Mouse (Mus musculus) embryonic facial prominence, embryonic 12.5 days (tissue): ENCODE data around the gene Polr3b. TPM values are rescaled to one million over a fixed set of nuclear protein-coding genes. Genes with fewer than 3 reads are reported as not detected.

Experiments used
- ATAC-seq: fragments of 200-750 bp; cut with Nextera tagmentation; 2 replicates; pipeline ENCODE4 v1.8.0; 2017; ENCODE audit not compliant: insufficient number of reproducible peaks, insufficient read depth, low FRiP score, low TSS enrichment
- H3K27ac ChIP-seq: fragments of 300-500 bp; sonication (generic); 2 replicates; pipeline ENCODE4 v1.5.1; 2016; ENCODE audit warnings: mild to moderate bottlenecking
- H3K27me3 ChIP-seq: fragments of 300-500 bp; sonication (generic); 2 replicates; pipeline ENCODE4 v1.6.1; 2016; ENCODE audit warnings: mild to moderate bottlenecking, moderate library complexity
- H3K36me3 ChIP-seq: fragments of 300-500 bp; sonication (generic); 2 replicates; pipeline ENCODE4 v1.6.1; 2016; ENCODE audit warnings: mild to moderate bottlenecking
- H3K4me1 ChIP-seq: fragments of 300-500 bp; sonication (generic); 2 replicates; pipeline ENCODE4 v1.6.1; 2016
- H3K4me2 ChIP-seq: fragments of 300-500 bp; sonication (generic); replicated peaks from 2 replicates; pipeline ENCODE4 v1.6.1; 2016; ENCODE audit warnings: mild to moderate bottlenecking, moderate library complexity
- H3K4me3 ChIP-seq: fragments of 300-500 bp; sonication (generic); 2 replicates; pipeline ENCODE4 v1.5.1; 2016; ENCODE audit warnings: mild to moderate bottlenecking
- H3K9ac ChIP-seq: fragments of 300-500 bp; sonication (generic); 2 replicates; pipeline ENCODE4 v1.6.1; 2016; ENCODE audit warnings: mild to moderate bottlenecking, moderate library complexity
- H3K9me3 ChIP-seq: fragments of 300-500 bp; sonication (generic); 2 replicates; pipeline ENCODE4 v1.6.1; 2016; ENCODE audit warnings: mild to moderate bottlenecking, moderate library complexity
- WGBS: fragments of 180-500 bp; shearing (Covaris S2); methylation state at CpG from one replicate; pipeline ENCODE4 v1.1.7; 2016; 5-methylcytosine and 5-hydroxymethylcytosine counted together
- polyA plus RNA-seq: library from polyadenylated mRNA; unstranded; fragments of >200 nt; fragmentation: Nextera tagmentation; extraction: Ambion mirVana; gene quantifications from 2 replicates; pipeline ENCODE4 v1.2.1, GENCODE M21; 2016

Gene Polr3b
- polyA plus RNA-seq, 1 experiment from 2014 or later: 19.6 TPM

DNA sequence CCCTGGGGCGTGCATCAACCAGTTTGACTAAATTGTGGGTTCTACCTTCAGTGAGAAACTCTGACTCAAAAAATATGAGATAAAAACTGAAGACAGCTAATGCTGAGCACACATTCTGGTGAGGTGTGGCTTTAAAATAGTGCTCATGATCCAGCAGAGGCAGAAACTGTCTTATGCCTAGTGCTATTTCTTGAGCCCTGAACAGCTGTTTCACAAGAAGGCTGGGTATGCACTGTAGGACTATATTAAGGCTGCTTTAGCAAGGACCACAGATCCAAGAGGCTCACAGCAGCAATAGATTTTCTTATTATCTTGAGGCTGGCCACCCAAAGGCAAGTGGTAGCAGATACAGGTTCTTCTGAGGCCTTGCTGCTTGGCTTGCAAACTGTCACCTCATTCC, 80.0 kb downstream of the Polr3b start:
- H3K27ac ChIP-seq: no peak overlapping the region
- no peak overlapping the region for H3K4me3 ChIP-seq
- no peaks in the 10 kb centered on the region for H3K27me3 ChIP-seq
- H3K9ac ChIP-seq: no peak overlapping the region
- H3K36me3 ChIP-seq: peaks cover 33% of the 10 kb centered on the region
- 93% methylated on average over 1 of the region's 1 CpGs for WGBS
- no peaks in the 10 kb centered on the region for H3K9me3 ChIP-seq
- ATAC-seq: no peak
- no peak overlapping the region for H3K4me2 ChIP-seq
- 0 out of 2 replicates have a peak, but pooled peaks cover under 1% of the 10 kb centered on the region for H3K4me1 ChIP-seq

GRCm38 (mm10) chr10:84704594-84704993, 82.5 kb downstream of the Polr3b start:
- Histone ChIP-seq H3K9ac (no peak overlapping the region), H3K36me3 (peaks cover 26% of the 10 kb centered on the region), H3K4me1 (0 out of 2 replicates have a peak, but pooled peaks cover 2% of the 10 kb centered on the region), H3K4me2 (no peak overlapping the region), H3K27me3 (no peaks in the 10 kb centered on the region), H3K27ac (no peak overlapping the region), H3K4me3 (no peak overlapping the region), H3K9me3 (no peaks in the 10 kb centered on the region)
- ATAC-seq: no peak
- WGBS: 94% methylated on average over 1 of the region's 1 CpGs

DNA sequence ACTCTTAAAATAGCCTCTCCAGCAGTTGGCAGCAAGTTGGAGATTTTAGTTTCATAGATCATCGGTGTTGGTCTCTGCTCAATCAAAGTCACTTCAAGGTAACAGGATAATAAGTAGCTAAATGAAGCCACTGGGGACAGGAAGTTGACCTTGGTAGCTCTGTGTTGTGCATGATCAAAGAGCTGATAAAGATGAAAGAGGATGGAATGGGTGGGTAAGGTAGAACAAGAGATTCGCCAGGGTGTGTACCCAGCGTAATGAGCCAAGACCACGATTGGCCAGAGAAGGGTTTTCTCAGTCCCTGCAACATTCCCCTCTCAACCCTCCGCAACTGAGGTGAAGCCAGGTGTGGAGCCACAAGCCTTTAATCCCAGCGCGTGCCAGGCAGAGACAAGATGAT, 83.1 kb downstream of the Polr3b start:
- Histone ChIP-seq H3K9ac (no peak overlapping the region), H3K27ac (no peak overlapping the region), H3K9me3 (no peaks in the 10 kb centered on the region), H3K36me3 (peaks cover 21% of the 10 kb centered on the region), H3K27me3 (no peaks in the 10 kb centered on the region), H3K4me3 (no peak overlapping the region), H3K4me1 (0 out of 2 replicates have a peak, but pooled peaks cover 2% of the 10 kb centered on the region), H3K4me2 (no peak overlapping the region)
- ATAC-seq: no peak
- 90% methylated on average over 7 of the region's 7 CpGs for WGBS

- ATAC-seq: no peak
- no peak overlapping the region for H3K9ac ChIP-seq
- H3K9me3 ChIP-seq: no peaks in the 10 kb centered on the region
- H3K4me1 ChIP-seq: peaks cover 8% of the 10 kb centered on the region; the same call in 1 of the 2 replicates
- H3K4me3 ChIP-seq: no peak overlapping the region
- peaks cover 12% of the 10 kb centered on the region; the same call in 1 of the 2 replicates for H3K36me3 ChIP-seq
- H3K27ac ChIP-seq: no peak overlapping the region
- 44% methylated on average over 8 of the region's 8 CpGs for WGBS
- no peaks in the 10 kb centered on the region for H3K27me3 ChIP-seq
- no peak overlapping the region for H3K4me2 ChIP-seq
These were observed 84.5 kb downstream of the Polr3b start for GRCm38 (mm10) chr10:84706543-84706942.

- Histone ChIP-seq H3K4me1 (peaks cover 9% of the 10 kb centered on the region; the same call in 1 of the 2 replicates), H3K4me2 (no peak overlapping the region), H3K4me3 (no peak overlapping the region), H3K36me3 (peaks cover 6% of the 10 kb centered on the region; the same call in 1 of the 2 replicates), H3K9ac (no peak overlapping the region), H3K27ac (no peak overlapping the region), H3K9me3 (no peaks in the 10 kb centered on the region), H3K27me3 (no peaks in the 10 kb centered on the region)
- WGBS: 62% methylated on average over 6 of the region's 6 CpGs
- no peak for ATAC-seq
These were observed 85.1 kb downstream of the Polr3b start for GRCm38 (mm10) chr10:84707226-84707625.

GRCm38 (mm10) chr10:84707752-84708530, 85.8 kb downstream of the Polr3b start:
- Histone ChIP-seq H3K27me3 (no peaks in the 10 kb centered on the region), H3K9ac (no peak overlapping the region), H3K4me2 (no peak overlapping the region), H3K9me3 (no peaks in the 10 kb centered on the region), H3K4me1 (peaks cover 9% of the 10 kb centered on the region; the same call in 1 of the 2 replicates), H3K36me3 (0 out of 2 replicates have a peak, but pooled peaks cover 4% of the 10 kb centered on the region), H3K27ac (no peak overlapping the region), H3K4me3 (no peak overlapping the region)
- 44% methylated on average over 14 of the region's 14 CpGs for WGBS
- no peak for ATAC-seq

- no peak overlapping the region for H3K4me2 ChIP-seq
- H3K27ac ChIP-seq: no peak overlapping the region
- peaks cover 17% of the 10 kb centered on the region; the same call in 1 of the 2 replicates for H3K4me1 ChIP-seq
- peaks cover 17% of the 10 kb centered on the region for H3K36me3 ChIP-seq
- no peak overlapping the region for H3K4me3 ChIP-seq
- no peaks in the 10 kb centered on the region for H3K27me3 ChIP-seq
- 35% methylated on average over 4 of the region's 4 CpGs for WGBS
- no peak for ATAC-seq
- H3K9ac ChIP-seq: no peak overlapping the region
- no peaks in the 10 kb centered on the region for H3K9me3 ChIP-seq
These were observed 88.1 kb downstream of the Polr3b start for GRCm38 (mm10) chr10:84710192-84710591.

- Histone ChIP-seq H3K27me3 (no peaks in the 10 kb centered on the region), H3K4me2 (no peak overlapping the region), H3K9me3 (no peaks in the 10 kb centered on the region), H3K27ac (no peak overlapping the region), H3K4me3 (no peak overlapping the region), H3K36me3 (peaks cover 21% of the 10 kb centered on the region), H3K4me1 (peaks cover 17% of the 10 kb centered on the region; the same call in 1 of the 2 replicates), H3K9ac (no peak overlapping the region)
- WGBS: 33% methylated on average over 4 of the region's 4 CpGs
- no peak for ATAC-seq
These were observed 88.7 kb downstream of the Polr3b start for GRCm38 (mm10) chr10:84710827-84711226.

DNA sequence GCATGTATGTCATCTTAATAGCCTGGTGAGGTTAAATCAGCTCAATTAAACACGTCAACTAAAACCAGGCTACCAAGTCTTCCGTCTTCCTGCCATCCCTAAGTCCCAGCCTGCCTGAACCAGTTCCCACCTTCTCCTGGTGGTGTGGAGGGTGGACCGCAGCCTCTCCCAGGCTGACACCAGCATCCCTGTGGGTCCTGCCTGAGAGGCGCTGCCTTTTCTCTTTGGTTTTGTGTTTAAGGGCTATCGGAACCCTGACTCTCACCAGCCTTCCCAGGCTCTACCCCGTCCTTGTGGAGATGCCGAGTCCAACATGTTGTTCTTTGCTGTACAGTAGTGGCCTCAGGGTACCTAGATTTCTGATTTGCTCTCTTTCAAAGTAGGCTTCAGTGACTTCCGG, 89.4 kb downstream of the Polr3b start:
- Histone ChIP-seq H3K4me2 (no peak overlapping the region), H3K4me3 (no peak overlapping the region), H3K36me3 (peaks cover 27% of the 10 kb centered on the region), H3K27ac (no peak overlapping the region), H3K9me3 (no peaks in the 10 kb centered on the region), H3K27me3 (no peaks in the 10 kb centered on the region), H3K4me1 (peaks cover 17% of the 10 kb centered on the region; the same call in 1 of the 2 replicates), H3K9ac (no peak overlapping the region)
- ATAC-seq: no peak
- 67% methylated on average over 8 of the region's 8 CpGs for WGBS

DNA sequence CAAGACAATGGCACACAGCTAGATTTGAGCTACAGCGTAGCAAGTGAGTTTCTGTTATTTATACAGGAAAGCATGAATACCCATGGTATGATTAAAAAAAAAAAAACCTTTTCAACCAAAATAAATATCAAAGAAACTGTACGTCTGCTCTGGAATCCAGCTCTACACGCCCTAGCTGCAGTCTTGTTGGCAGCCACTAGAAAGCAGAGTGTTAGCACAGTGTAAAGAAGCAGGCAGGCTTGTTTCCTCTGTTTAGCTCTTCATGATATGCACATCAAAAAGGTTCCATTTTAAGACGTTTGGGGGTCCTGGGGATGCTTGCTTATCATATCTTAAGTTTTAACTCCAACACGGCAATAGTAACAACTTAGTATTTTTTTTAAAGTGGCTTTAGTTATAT, 89.8 kb downstream of the Polr3b start:
- Histone ChIP-seq H3K4me1 (peaks cover 17% of the 10 kb centered on the region; the same call in 1 of the 2 replicates), H3K4me3 (no peak overlapping the region), H3K27me3 (no peaks in the 10 kb centered on the region), H3K27ac (no peak overlapping the region), H3K36me3 (peaks cover 31% of the 10 kb centered on the region), H3K9ac (no peak overlapping the region), H3K9me3 (no peaks in the 10 kb centered on the region), H3K4me2 (no peak overlapping the region)
- WGBS: 76% methylated on average over 5 of the region's 5 CpGs
- no peak for ATAC-seq

- Histone ChIP-seq H3K27ac (no peak overlapping the region), H3K27me3 (no peaks in the 10 kb centered on the region), H3K9ac (no peak overlapping the region), H3K9me3 (no peaks in the 10 kb centered on the region), H3K4me1 (peaks cover 15% of the 10 kb centered on the region; the same call in 1 of the 2 replicates), H3K4me3 (no peak overlapping the region), H3K4me2 (no peak overlapping the region), H3K36me3 (peaks cover 31% of the 10 kb centered on the region)
- 81% methylated on average over 6 of the region's 6 CpGs for WGBS
- ATAC-seq: no peak
These were observed 90.4 kb downstream of the Polr3b start for GRCm38 (mm10) chr10:84712532-84712931.

- peaks cover 31% of the 10 kb centered on the region for H3K36me3 ChIP-seq
- no peaks in the 10 kb centered on the region for H3K9me3 ChIP-seq
- no peak overlapping the region for H3K27ac ChIP-seq
- no peaks in the 10 kb centered on the region for H3K27me3 ChIP-seq
- ATAC-seq: no peak
- 76% methylated on average over 10 of the region's 10 CpGs for WGBS
- H3K4me3 ChIP-seq: no peak overlapping the region
- H3K9ac ChIP-seq: no peak overlapping the region
- peaks cover 15% of the 10 kb centered on the region; the same call in 1 of the 2 replicates for H3K4me1 ChIP-seq
- no peak overlapping the region for H3K4me2 ChIP-seq
These were observed 91.0 kb downstream of the Polr3b start for GRCm38 (mm10) chr10:84713043-84713442.
